Mouse (Mus musculus): ENCODE data around the gene Flrt1. TPM values are rescaled to one million over a fixed set of nuclear protein-coding genes. Genes with fewer than 3 reads are reported as not detected.

Flrt1 gene
- polyA plus RNA-seq, 1 experiment from 2014 or later, result 16.1 TPM

GRCm38 (mm10) chr19:7144458-7144857 is 38.9 kb upstream of the Flrt1 start:
- 71% methylated on average over 3 of the region's 3 CpGs for WGBS
- H3K9ac ChIP-seq (replicated peaks; ENCODE audit: low read depth, low read length), result no peak overlapping the region; the same call in 1 of the 2 replicates
- no peak overlapping the region; the same call in 1 of the 2 replicates for H3K4me3 ChIP-seq (replicated peaks; ENCODE audit: low read length)
- ATAC-seq, result no peak
- peaks cover 83% of the 10 kb centered on the region for H3K4me1 ChIP-seq (replicated peaks; ENCODE audit: control insufficient read depth, insufficient read depth, low read length)
- H3K27me3 ChIP-seq (replicated peaks; ENCODE audit: control insufficient read depth, insufficient read depth, low read length), result no peaks in the 10 kb centered on the region
- H3K36me3 ChIP-seq (ENCODE audit: control insufficient read depth, insufficient read depth), result no peaks in the 10 kb centered on the region
- H3K9me3 ChIP-seq (ENCODE audit: control insufficient read depth, low read length), result no peaks in the 10 kb centered on the region
- H3K27ac ChIP-seq (ENCODE audit: low read length), result no peak overlapping the region
- H3K4me2 ChIP-seq (ENCODE audit: low read length), result peak overlapping the region; percentile 65

DNA sequence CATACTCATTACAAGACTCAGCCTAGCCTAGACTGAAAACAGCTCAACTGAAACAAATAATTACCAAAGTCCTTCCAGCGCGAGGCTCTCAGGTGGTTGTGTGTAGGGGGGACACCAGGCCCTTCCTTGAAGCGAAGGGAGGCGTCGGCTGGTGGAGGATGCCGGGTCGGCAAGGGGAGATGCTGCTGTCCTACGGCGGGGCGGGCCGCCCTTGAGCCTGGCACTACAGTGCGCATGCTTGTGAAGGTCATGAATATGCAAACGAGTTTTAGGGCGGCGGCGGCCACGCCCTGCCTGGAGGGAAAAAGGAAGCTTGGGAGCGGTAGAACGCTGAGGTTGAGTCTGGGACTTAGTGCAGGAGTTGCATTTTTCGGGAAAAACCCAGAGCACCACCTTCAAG is 38.3 kb upstream of the Flrt1 start:
- peak overlapping the region; percentile 44 for H3K4me3 ChIP-seq (replicated peaks; ENCODE audit: low read length)
- H3K27ac ChIP-seq (ENCODE audit: low read length), result peak overlapping the region; percentile 90
- H3K36me3 ChIP-seq (ENCODE audit: control insufficient read depth, insufficient read depth), result no peaks in the 10 kb centered on the region

DNA sequence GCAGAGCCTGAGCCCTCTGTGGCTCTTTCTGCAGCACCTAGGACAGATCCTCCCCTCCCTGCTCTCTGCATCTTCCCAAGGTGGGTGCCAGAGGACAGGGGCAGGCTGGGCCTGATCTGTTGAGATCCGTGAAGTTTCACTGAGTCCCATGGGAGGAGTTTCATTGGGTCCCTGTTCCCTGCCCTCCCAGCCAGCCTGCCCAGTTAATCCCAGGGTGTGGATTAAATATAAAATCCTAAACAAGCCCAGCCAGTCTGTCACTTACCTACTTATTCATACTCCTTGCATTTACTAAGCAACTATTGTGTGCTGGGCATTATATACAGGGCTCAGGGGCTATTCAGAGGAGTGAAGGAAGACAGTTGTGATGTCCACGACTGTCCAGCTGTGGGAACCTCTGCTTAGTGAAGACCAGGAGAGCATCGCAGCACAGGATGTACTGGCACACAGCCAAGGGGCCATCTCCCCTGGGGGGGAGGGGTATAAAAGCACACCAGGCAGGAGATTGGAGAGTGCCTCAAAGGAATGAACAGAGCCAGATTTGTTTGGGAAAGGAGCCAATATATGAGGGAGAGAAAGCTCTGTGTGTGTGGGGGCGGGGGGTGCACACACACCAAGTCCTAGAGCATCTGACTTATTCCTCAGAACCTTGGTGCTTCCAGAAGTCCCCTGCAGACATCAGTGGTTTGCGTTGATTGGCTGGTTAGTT is 36.8 kb upstream of the Flrt1 start:
- H3K4me1 ChIP-seq (replicated peaks; ENCODE audit: control insufficient read depth, insufficient read depth, low read length), result peaks cover 84% of the 10 kb centered on the region
- H3K27me3 ChIP-seq (replicated peaks; ENCODE audit: control insufficient read depth, insufficient read depth, low read length), result no peaks in the 10 kb centered on the region
- 31% methylated on average over 5 of the region's 5 CpGs for WGBS
- no peak overlapping the region for H3K4me3 ChIP-seq (replicated peaks; ENCODE audit: low read length)
- no peaks in the 10 kb centered on the region for H3K36me3 ChIP-seq (ENCODE audit: control insufficient read depth, insufficient read depth)
- H3K27ac ChIP-seq (ENCODE audit: low read length), result peak overlapping the region; percentile 90
- no peaks in the 10 kb centered on the region for H3K9me3 ChIP-seq (ENCODE audit: control insufficient read depth, low read length)
- ATAC-seq, result no peak; the same call in 1 of the 2 replicates
- H3K9ac ChIP-seq (replicated peaks; ENCODE audit: low read depth, low read length), result no peak overlapping the region
- H3K4me2 ChIP-seq (ENCODE audit: low read length), result no peak overlapping the region

More for the DNA sequence above, 38.3 kb upstream of the Flrt1 start:
- WGBS, result under 1% methylated on average over 20 of the region's 20 CpGs
- ATAC-seq, result peak; percentile 41
- peak overlapping the region; percentile 57 for H3K9ac ChIP-seq (replicated peaks; ENCODE audit: low read depth, low read length)
- peaks cover 83% of the 10 kb centered on the region for H3K4me1 ChIP-seq (replicated peaks; ENCODE audit: control insufficient read depth, insufficient read depth, low read length)
- H3K27me3 ChIP-seq (replicated peaks; ENCODE audit: control insufficient read depth, insufficient read depth, low read length), result no peaks in the 10 kb centered on the region
- no peaks in the 10 kb centered on the region for H3K9me3 ChIP-seq (ENCODE audit: control insufficient read depth, low read length)
- H3K4me2 ChIP-seq (ENCODE audit: low read length), result peak overlapping the region; percentile 65

GRCm38 (mm10) chr19:7140856-7141421 is 35.4 kb upstream of the Flrt1 start:
- Histone ChIP-seq H3K4me3 (replicated peaks; ENCODE audit: low read length) (no peak overlapping the region), H3K27ac (ENCODE audit: low read length) (peak overlapping the region; percentile 90), H3K4me2 (ENCODE audit: low read length) (0 out of 2 replicates have a peak overlapping the region, but pooled peaks have one; percentile 16), H3K4me1 (replicated peaks; ENCODE audit: control insufficient read depth, insufficient read depth, low read length) (peaks cover 88% of the 10 kb centered on the region), H3K36me3 (ENCODE audit: control insufficient read depth, insufficient read depth) (no peaks in the 10 kb centered on the region), H3K9ac (replicated peaks; ENCODE audit: low read depth, low read length) (peak overlapping the region; percentile 16), H3K27me3 (replicated peaks; ENCODE audit: control insufficient read depth, insufficient read depth, low read length) (no peaks in the 10 kb centered on the region), H3K9me3 (ENCODE audit: control insufficient read depth, low read length) (no peaks in the 10 kb centered on the region)
- 15% methylated on average over 12 of the region's 12 CpGs for WGBS
- peak; percentile 43 for ATAC-seq

GRCm38 (mm10) chr19:7140373-7140772 is 34.8 kb upstream of the Flrt1 start:
- Histone ChIP-seq H3K4me1 (replicated peaks; ENCODE audit: control insufficient read depth, insufficient read depth, low read length) (peaks cover 93% of the 10 kb centered on the region), H3K27me3 (replicated peaks; ENCODE audit: control insufficient read depth, insufficient read depth, low read length) (no peaks in the 10 kb centered on the region), H3K27ac (ENCODE audit: low read length) (peak overlapping the region; percentile 90), H3K4me2 (ENCODE audit: low read length) (no peak overlapping the region), H3K9ac (replicated peaks; ENCODE audit: low read depth, low read length) (peak overlapping the region; percentile 40), H3K36me3 (ENCODE audit: control insufficient read depth, insufficient read depth) (no peaks in the 10 kb centered on the region), H3K9me3 (ENCODE audit: control insufficient read depth, low read length) (no peaks in the 10 kb centered on the region), H3K4me3 (replicated peaks; ENCODE audit: low read length) (no peak overlapping the region)
- WGBS, result 18% methylated on average over 6 of the region's 6 CpGs
- ATAC-seq, result no peak

DNA sequence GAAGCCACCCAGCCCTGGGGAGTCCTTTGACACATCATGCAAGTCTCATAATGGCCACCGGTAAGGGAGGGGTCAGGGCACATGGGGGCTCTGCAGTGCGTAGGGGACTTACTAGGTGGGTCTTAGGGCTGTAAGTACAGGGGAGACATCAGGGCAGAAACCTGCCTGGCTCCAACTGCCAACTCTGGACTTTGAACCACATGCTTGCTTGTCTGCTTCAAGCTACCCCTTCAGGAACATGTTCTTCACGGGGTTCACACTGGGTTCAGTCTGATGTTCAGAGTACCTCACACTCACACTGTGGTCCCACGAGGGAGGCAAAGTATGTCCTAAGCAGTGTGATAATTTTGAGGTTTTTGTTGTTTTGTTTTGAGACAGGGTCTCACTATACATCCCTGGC is 33.8 kb upstream of the Flrt1 start:
- Histone ChIP-seq H3K4me3 (replicated peaks; ENCODE audit: low read length) (no peak overlapping the region), H3K4me2 (ENCODE audit: low read length) (no peak overlapping the region), H3K9ac (replicated peaks; ENCODE audit: low read depth, low read length) (no peak overlapping the region), H3K9me3 (ENCODE audit: control insufficient read depth, low read length) (no peaks in the 10 kb centered on the region), H3K27me3 (replicated peaks; ENCODE audit: control insufficient read depth, insufficient read depth, low read length) (no peaks in the 10 kb centered on the region), H3K36me3 (ENCODE audit: control insufficient read depth, insufficient read depth) (no peaks in the 10 kb centered on the region), H3K4me1 (replicated peaks; ENCODE audit: control insufficient read depth, insufficient read depth, low read length) (peaks cover 99% of the 10 kb centered on the region), H3K27ac (ENCODE audit: low read length) (no peak overlapping the region)
- WGBS, result 77% methylated on average over 4 of the region's 4 CpGs
- ATAC-seq, result no peak

DNA sequence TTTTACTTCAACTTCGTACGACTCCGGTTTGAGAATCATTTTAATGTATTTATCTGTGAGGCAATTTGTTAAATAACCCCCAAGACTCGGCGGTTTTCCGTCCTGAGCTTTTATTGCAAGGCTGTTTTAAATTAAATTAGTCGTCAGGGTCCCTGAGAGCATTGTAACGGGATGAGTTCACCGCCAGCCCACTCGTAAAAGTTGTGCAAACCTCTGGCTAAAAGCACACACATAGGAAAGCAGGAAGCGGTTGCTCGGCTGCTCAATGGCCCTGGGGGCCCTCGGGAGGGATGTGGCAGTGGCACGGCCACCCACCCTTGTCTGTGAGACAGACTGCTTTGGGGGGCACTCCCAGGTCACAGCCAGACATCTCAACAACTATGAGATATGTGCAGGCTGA is 32.8 kb upstream of the Flrt1 start:
- H3K4me2 ChIP-seq (ENCODE audit: low read length), result no peak overlapping the region
- no peaks in the 10 kb centered on the region for H3K9me3 ChIP-seq (ENCODE audit: control insufficient read depth, low read length)
- no peak overlapping the region for H3K9ac ChIP-seq (replicated peaks; ENCODE audit: low read depth, low read length)
- WGBS, result 42% methylated on average over 14 of the region's 14 CpGs
- ATAC-seq, result no peak
- no peak overlapping the region for H3K27ac ChIP-seq (ENCODE audit: low read length)
- H3K4me1 ChIP-seq (replicated peaks; ENCODE audit: control insufficient read depth, insufficient read depth, low read length), result peaks cover 99% of the 10 kb centered on the region
- no peaks in the 10 kb centered on the region for H3K36me3 ChIP-seq (ENCODE audit: control insufficient read depth, insufficient read depth)
- H3K27me3 ChIP-seq (replicated peaks; ENCODE audit: control insufficient read depth, insufficient read depth, low read length), result no peaks in the 10 kb centered on the region
- no peak overlapping the region for H3K4me3 ChIP-seq (replicated peaks; ENCODE audit: low read length)

- peak overlapping the region; percentile 65; the same call in 1 of the 2 replicates for H3K27ac ChIP-seq (ENCODE audit: low read length)
- H3K27me3 ChIP-seq (replicated peaks; ENCODE audit: control insufficient read depth, insufficient read depth, low read length), result no peaks in the 10 kb centered on the region
- ATAC-seq, result no peak
- H3K36me3 ChIP-seq (ENCODE audit: control insufficient read depth, insufficient read depth), result no peaks in the 10 kb centered on the region
- peaks cover 93% of the 10 kb centered on the region for H3K4me1 ChIP-seq (replicated peaks; ENCODE audit: control insufficient read depth, insufficient read depth, low read length)
- no peaks in the 10 kb centered on the region for H3K9me3 ChIP-seq (ENCODE audit: control insufficient read depth, low read length)
- H3K9ac ChIP-seq (replicated peaks; ENCODE audit: low read depth, low read length), result no peak overlapping the region
- no peak overlapping the region for H3K4me3 ChIP-seq (replicated peaks; ENCODE audit: low read length)
- H3K4me2 ChIP-seq (ENCODE audit: low read length), result no peak overlapping the region
- WGBS, result 45% methylated on average over 14 of the region's 14 CpGs
Measured at GRCm38 (mm10) chr19:7136714-7137498, 31.4 kb upstream of the Flrt1 start.

DNA sequence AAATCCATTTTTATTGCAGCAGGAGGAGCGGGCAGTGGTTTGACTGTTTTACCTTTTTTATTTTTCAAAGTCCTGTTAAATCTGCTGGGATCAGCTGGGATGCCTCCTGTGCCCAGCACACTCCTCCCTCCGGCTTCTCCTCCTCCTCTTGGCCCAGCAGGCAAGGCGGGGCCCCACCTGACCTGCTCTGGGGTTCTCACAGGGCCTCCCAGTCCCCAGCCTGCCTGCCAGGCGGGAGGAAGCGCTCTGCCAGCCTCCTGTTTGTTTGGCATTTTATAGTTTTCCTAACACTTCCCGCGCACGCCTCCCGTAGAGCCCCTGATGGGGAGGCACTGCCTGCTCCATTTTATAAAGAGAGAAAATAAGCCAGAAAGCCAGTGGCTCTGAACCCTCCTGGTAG is 30.5 kb upstream of the Flrt1 start:
- peak; percentile 18; the same call in 1 of the 2 replicates for ATAC-seq
- Histone ChIP-seq H3K9me3 (ENCODE audit: control insufficient read depth, low read length) (no peaks in the 10 kb centered on the region), H3K27ac (ENCODE audit: low read length) (peak overlapping the region; percentile 65), H3K36me3 (ENCODE audit: control insufficient read depth, insufficient read depth) (no peaks in the 10 kb centered on the region), H3K4me1 (replicated peaks; ENCODE audit: control insufficient read depth, insufficient read depth, low read length) (peaks cover 84% of the 10 kb centered on the region), H3K27me3 (replicated peaks; ENCODE audit: control insufficient read depth, insufficient read depth, low read length) (no peaks in the 10 kb centered on the region), H3K4me3 (replicated peaks; ENCODE audit: low read length) (no peak overlapping the region), H3K4me2 (ENCODE audit: low read length) (no peak overlapping the region), H3K9ac (replicated peaks; ENCODE audit: low read depth, low read length) (0 out of 2 replicates have a peak overlapping the region, but pooled peaks have one; percentile 1)
- 13% methylated on average over 9 of the region's 9 CpGs for WGBS
